Mouse (Mus musculus) layer of hippocampus, adult 8-10 months (tissue): ENCODE measurements at regions not wholly inside any gene's neighbourhood (a gene's known extent, or its start where the extent isn't known, plus 50 kb on each side); places are given as distances from the start of the nearest gene placed in this dataset.

Experiments used
- DNase-seq, 2 experiments: peaks; one replicate each; pipeline ENCODE4 v3.0.0; 2022; ENCODE audit warnings: low spot score in 2 of 2

GRCm38 (mm10) chr5:35165459-35165858 lies 59.9 kb upstream of the Lrpap1 start:
- no peak for DNase-seq

- DNase-seq = no peak
These were observed 57.0 kb upstream of the Lrpap1 start for GRCm38 (mm10) chr5:35162607-35163006.

GRCm38 (mm10) chr5:35162120-35162519 lies 56.6 kb upstream of the Lrpap1 start:
- DNase-seq = no peak

- no peak for DNase-seq
These were observed 55.6 kb upstream of the Lrpap1 start for GRCm38 (mm10) chr5:35160929-35161815.

- DNase-seq = no peak
These were observed 54.3 kb upstream of the Lrpap1 start for GRCm38 (mm10) chr5:35159854-35160253.

GRCm38 (mm10) chr5:35159178-35159661 lies 53.7 kb upstream of the Lrpap1 start:
- no peak for DNase-seq

- DNase-seq = no peak
These were observed 52.9 kb upstream of the Lrpap1 start for GRCm38 (mm10) chr5:35158346-35159047.

GRCm38 (mm10) chr5:35156371-35156770 lies 50.8 kb upstream of the Lrpap1 start:
- DNase-seq = no peak

GRCm38 (mm10) chr5:35155717-35156116 lies 50.2 kb upstream of the Lrpap1 start:
- DNase-seq = no peak
